Mouse (Mus musculus) spleen, adult 2 months (tissue): ENCODE results near the gene Pkn1. TPM values are rescaled to one million over a fixed set of nuclear protein-coding genes. Genes with fewer than 3 reads are reported as not detected.

Experiments used
- DNase-seq, 2 experiments: peaks; one replicate each; pipeline versions ENCODE4 v3.0.0 to v3.0.0-alpha.2; 2012 to 2021; ENCODE audit warnings: low spot score in 2 of 2, low read depth in 1 of 2
- H3K27ac ChIP-seq: fragments of 200-500 bp; 2 replicates; pipeline ENCODE4 v1.5.1; 2012; ENCODE audit warnings: low read length, inconsistent platforms; ENCODE audit not compliant: insufficient read depth
- H3K27me3 ChIP-seq: fragments of 200-500 bp; 2 replicates; pipeline ENCODE4 v1.6.1; 2012; ENCODE audit warnings: mild to moderate bottlenecking, moderate library complexity, low read length, inconsistent platforms; ENCODE audit not compliant: control insufficient read depth, insufficient read depth
- H3K36me3 ChIP-seq: fragments of 200-500 bp; 2 replicates; pipeline ENCODE4 v1.6.1; 2012; ENCODE audit warnings: mild to moderate bottlenecking, low read length, inconsistent platforms; ENCODE audit not compliant: control insufficient read depth, insufficient read depth
- H3K4me1 ChIP-seq: fragments of 200-500 bp; 2 replicates; pipeline ENCODE4 v1.6.1; 2011; ENCODE audit warnings: inconsistent platforms; ENCODE audit not compliant: control insufficient read depth, insufficient read depth, insufficient read length
- H3K4me3 ChIP-seq: fragments of 200-500 bp; 2 replicates; pipeline ENCODE4 v1.5.1; 2011; ENCODE audit warnings: mild to moderate bottlenecking, inconsistent platforms; ENCODE audit not compliant: insufficient read depth, insufficient read length; ENCODE audit errors: extremely low read depth
- CTCF ChIP-seq: fragments of 200-500 bp; IDR thresholded peaks from 2 replicates; pipeline ENCODE4 v1.5.1; 2011; ENCODE audit warnings: mild to moderate bottlenecking, inconsistent platforms; ENCODE audit not compliant: insufficient read depth, insufficient read length, insufficient replicate concordance; ENCODE audit errors: extremely low read depth
- POLR2A ChIP-seq: fragments of 200-500 bp; IDR thresholded peaks from 2 replicates; pipeline ENCODE4 v1.6.1; 2011; ENCODE audit warnings: low read depth, low read length, inconsistent platforms
- WGBS: fragments of 180-500 bp; shearing (Covaris S2); methylation state at CpG from one replicate; pipeline ENCODE4 v1.1.7; 2018; 5-methylcytosine and 5-hydroxymethylcytosine counted together
- polyA plus RNA-seq: library from polyadenylated mRNA; depleted of rRNA; stranded (reverse); fragments of >200 nt; gene quantifications from 2 replicates; pipeline ENCODE4 v1.2.3, GENCODE M21; 2012

The Pkn1 gene
- polyA plus RNA-seq, 1 experiment: 165 TPM

DNA sequence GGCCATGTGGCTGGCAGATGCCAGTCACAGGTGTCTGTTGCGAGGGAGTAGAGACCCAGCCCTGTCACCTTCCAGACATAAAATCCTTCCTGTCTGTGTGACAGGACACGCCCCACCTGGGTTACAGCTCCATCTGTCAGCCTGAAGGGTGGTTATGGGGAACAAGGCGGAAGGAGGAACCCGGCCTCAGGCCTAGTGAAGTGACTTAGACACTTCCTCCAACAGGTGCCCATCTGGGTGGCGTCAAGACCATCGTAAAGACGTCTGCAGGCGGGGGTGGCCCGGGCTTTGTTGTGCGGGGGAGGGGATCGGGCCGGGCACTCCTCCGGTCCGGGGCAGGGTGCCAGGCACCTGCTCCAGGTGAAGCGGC is 703 bp downstream of the Pkn1 start:
- Histone ChIP-seq H3K27ac (peak overlapping the region; percentile 97), H3K4me3 (peak overlapping the region; percentile 78), H3K27me3 (no peaks in the 10 kb centered on the region), H3K4me1 (peaks cover 31% of the 10 kb centered on the region), H3K36me3 (no peaks in the 10 kb centered on the region)
- TF ChIP-seq CTCF (no peak), POLR2A (peak; percentile 21; the same call in 1 of the 2 replicates)
- WGBS: under 1% methylated on average over 15 of the region's 15 CpGs
- peak; percentile 80 for DNase-seq

DNA sequence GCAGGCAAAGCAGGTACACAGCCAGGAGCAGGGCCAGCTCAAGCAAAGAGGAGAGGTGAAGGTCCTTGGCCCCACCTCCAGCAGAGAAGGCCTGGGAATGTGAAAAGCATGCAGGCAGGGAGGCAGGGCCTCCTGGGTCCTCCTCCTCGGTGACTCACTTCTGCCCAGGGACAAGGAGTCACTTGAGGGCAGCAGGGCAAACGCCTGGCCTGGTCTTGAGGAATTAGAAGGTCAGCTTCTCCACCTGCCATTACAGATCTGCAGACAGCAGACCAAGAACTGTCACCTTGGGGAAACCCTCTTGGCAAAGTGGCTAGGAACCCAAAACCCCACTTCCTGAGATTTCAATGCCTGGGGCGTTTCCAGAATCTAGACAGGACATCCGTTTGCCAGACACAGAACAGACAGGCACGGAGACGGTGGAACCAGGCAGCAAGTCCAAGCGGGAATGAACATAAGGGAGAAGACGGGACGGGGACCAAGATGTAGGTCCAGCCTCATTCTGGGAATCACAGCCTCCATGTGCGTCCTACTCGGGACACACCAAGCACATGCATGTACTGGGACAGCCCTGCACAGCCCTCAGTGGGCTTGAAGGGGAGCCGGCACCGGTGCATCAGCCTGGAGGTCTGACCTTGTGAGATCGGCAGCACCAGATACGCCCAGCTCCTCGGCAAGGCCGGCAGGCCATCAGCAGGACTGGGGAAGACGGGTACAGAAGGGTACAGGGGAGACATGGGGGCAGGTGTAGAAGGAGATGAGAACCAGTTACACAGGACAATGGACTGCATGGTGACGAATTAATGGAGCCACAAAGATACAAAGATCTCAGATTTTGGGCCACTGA is 1.4 kb downstream of the Pkn1 start:
- WGBS: 21% methylated on average over 19 of the region's 19 CpGs
- peaks cover 32% of the 10 kb centered on the region for H3K4me1 ChIP-seq
- peaks cover 2% of the 10 kb centered on the region for H3K36me3 ChIP-seq
- H3K27ac ChIP-seq: peak overlapping the region; percentile 97
- no peaks in the 10 kb centered on the region for H3K27me3 ChIP-seq
- DNase-seq: no peak
- TF ChIP-seq CTCF (no peak), POLR2A (no peak)
- H3K4me3 ChIP-seq: peak overlapping the region; percentile 78

DNA sequence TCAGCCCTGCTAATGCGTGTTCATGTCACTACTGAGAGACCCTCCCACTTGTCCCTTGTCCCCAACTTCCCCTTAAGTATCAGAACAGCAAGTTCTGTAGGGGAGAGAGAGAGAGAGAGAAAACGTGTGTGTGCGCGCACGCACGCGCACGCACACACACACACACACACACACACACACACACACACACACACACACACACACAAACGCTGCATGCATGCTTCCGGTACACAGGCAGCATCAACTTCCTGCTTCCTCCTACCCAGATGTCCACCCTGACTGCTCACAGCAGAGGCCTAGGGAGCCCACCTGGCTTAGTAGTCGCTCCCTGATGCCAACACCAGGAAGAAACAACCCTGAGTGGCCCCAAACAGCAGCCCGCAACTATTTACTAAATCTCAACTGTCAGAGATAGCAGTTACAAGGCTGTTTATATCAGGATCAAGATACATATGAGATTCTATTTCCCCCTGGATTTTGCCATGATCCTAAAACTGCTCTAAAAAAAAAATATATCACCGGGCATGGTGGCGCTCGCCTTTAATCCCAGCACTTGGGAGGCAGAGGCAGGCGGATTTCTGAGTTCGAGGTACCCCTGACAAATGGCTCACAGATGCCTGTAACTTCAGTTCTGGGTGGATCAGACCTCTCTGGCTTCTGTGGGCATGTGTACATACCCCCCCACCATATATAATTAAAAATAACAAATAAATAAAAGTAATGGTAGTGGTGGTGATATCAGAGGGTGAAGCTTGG is 3.5 kb downstream of the Pkn1 start:
- H3K4me3 ChIP-seq: no peak overlapping the region; the same call in 1 of the 2 replicates
- WGBS: 39% methylated on average over 12 of the region's 17 CpGs
- DNase-seq: peak; percentile 33 to 48
- TF ChIP-seq CTCF: no peak
- TF ChIP-seq POLR2A: no peak
- no peaks in the 10 kb centered on the region for H3K27me3 ChIP-seq
- H3K36me3 ChIP-seq: peaks cover 21% of the 10 kb centered on the region
- H3K4me1 ChIP-seq: peaks cover 35% of the 10 kb centered on the region
- peak overlapping the region; percentile 72 for H3K27ac ChIP-seq

DNA sequence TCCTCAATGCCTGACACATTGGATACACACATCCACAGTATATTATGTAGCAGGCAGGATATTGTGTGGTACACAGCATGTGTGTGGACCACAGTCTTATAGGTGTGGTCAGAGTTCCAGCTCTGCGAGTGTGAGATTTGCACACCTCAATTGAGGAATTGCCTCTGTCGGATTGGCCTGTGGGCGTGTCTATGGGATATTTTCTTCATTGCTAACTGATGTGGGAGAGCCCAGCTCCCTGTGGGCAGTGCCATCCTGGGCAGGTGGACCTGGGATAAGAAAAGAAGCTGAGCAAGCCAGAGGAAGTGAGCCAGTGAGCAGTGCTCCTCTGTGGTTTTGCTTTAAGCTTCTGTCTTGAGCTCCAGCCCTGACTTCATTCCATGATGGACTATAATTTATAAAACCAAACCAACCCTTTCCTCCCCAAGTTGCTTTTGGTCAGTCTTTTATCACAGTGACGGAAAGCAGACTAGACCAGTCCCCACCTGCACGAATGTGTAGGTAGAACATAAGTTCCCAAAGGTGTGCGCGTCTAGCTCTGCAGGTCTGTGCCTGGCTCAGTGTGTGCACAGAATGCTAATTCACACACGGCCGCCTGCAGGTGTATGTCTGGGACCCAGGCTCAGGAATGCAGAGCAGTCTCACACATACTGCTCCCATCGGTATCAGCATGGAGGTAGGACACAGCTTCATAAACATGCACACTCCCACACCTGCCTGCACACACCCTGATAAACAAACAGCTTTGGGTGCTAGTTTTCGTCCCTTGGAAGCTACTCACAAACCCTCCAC is 4.4 kb downstream of the Pkn1 start:
- WGBS: 67% methylated on average over 11 of the region's 11 CpGs
- Histone ChIP-seq H3K4me3 (no peak overlapping the region), H3K4me1 (peaks cover 35% of the 10 kb centered on the region), H3K27ac (peak overlapping the region; percentile 72), H3K27me3 (no peaks in the 10 kb centered on the region), H3K36me3 (peaks cover 26% of the 10 kb centered on the region)
- TF ChIP-seq CTCF: no peak
- DNase-seq: no peak

DNA sequence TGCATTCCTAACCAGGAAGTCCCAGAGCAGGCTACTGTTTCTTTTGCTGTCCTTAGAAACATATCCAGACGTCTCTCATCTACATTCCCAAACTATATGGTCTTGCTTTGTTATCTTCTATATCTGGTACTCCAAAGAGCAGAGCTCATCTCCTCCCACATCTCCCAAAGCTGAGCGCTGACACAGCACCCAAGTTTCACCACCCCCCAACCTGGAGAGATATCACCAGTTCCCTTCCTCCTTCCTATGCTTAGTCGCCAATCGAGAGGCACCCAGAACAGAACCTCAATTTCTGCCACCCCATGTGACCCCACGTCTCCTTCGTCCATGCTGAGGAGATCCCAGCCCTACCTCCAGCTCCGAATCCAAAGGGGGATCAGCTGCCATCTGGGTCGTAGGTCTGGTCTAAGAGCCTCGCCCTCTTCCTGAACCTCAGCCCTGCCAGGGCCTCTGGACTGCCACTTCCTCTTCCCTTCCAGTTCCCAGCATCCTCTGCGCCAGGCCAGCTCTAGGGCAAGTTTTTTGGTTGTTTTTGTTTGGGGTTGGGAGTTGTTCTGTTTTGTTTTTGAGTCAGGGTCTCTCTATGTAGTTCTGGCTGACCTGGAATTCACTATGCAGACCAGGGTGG is 5.3 kb downstream of the Pkn1 start:
- DNase-seq: peak in 1 of 2 experiments; percentile 44
- WGBS: 33% methylated on average over 10 of the region's 10 CpGs
- Histone ChIP-seq H3K4me3 (no peak overlapping the region; the same call in 1 of the 2 replicates), H3K27me3 (no peaks in the 10 kb centered on the region), H3K4me1 (peaks cover 35% of the 10 kb centered on the region), H3K36me3 (peaks cover 26% of the 10 kb centered on the region), H3K27ac (peak overlapping the region; percentile 72)
- TF ChIP-seq POLR2A: no peak

DNA sequence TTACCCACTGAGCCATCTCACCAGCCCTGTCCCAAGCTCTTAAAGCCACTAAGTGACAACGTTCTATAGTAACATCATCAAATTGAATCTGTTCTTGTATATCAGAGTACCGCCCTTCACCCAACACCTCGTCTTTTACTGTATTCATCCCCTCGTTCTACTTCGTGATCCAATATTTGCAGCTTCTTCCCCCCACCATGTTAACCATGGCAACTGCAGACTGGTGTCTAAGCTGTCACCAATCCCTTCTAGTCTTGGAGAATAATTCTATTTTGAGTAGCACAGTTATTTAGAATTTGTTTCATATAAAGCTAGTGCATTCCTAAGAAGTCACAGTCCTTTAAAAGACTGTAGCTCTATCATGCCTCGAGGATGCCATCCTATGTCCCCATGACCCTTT is 9.7 kb downstream of the Pkn1 start:
- Histone ChIP-seq H3K4me1 (peaks cover 11% of the 10 kb centered on the region; the same call in 1 of the 2 replicates), H3K27me3 (no peaks in the 10 kb centered on the region), H3K4me3 (no peak overlapping the region), H3K36me3 (peaks cover 52% of the 10 kb centered on the region), H3K27ac (no peak overlapping the region)
- WGBS: 92% methylated on average over 6 of the region's 6 CpGs
- DNase-seq: no peak
- TF ChIP-seq POLR2A (no peak), CTCF (no peak)

DNA sequence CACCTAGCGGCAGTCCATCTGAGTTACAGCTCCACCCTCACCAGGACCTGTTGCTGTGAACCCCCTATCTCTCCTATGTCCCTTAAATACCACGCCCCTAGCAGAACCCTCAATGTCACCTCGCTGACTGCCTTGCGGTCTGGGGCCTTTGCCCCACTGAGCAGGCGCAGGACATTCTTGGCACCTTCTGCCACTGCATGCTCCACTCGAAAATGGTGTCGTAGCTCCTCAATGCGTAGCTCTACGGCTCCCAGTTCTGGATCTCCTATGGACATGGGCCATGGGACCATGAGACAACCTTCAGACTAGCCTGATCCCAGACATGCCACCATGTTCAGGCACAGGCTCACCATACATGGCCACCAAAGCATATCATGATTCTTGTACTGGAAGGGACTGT is 14.5 kb downstream of the Pkn1 start:
- WGBS: 95% methylated on average over 9 of the region's 9 CpGs
- peaks cover 66% of the 10 kb centered on the region for H3K36me3 ChIP-seq
- no peak overlapping the region for H3K4me3 ChIP-seq
- no peaks in the 10 kb centered on the region for H3K27me3 ChIP-seq
- no peak overlapping the region for H3K27ac ChIP-seq
- DNase-seq: no peak
- TF ChIP-seq POLR2A (no peak), CTCF (no peak)
- H3K4me1 ChIP-seq: no peaks in the 10 kb centered on the region
